Mouse (Mus musculus) stomach, embryonic 15.5 days (tissue): ENCODE measurements around the gene Zbtb20. TPM values are rescaled to one million over a fixed set of nuclear protein-coding genes. Genes with fewer than 3 reads are reported as not detected.
"Not testable (repeated sequence)": the region's sequence is repeated elsewhere in the genome, so short reads cannot be mapped to it uniquely, and the experiment has no call there.

Experiments used
- ATAC-seq: fragments of 200-750 bp; cut with Nextera tagmentation; 2 replicates; pipeline ENCODE4 v1.8.0; 2017; ENCODE audit warnings: low read depth, moderate number of reproducible peaks, moderate TSS enrichment; ENCODE audit not compliant: insufficient read depth, low FRiP score
- H3K27ac ChIP-seq: fragments of 300-500 bp; sonication (generic); 2 replicates; pipeline ENCODE4 v1.5.1; 2015; ENCODE audit warnings: mild to moderate bottlenecking, inconsistent platforms
- H3K27me3 ChIP-seq: fragments of 300-500 bp; sonication (generic); replicated peaks from 2 replicates; pipeline ENCODE4 v1.6.1; 2015; ENCODE audit warnings: inconsistent platforms
- H3K36me3 ChIP-seq: fragments of 300-500 bp; sonication (generic); 2 replicates; pipeline ENCODE4 v1.6.1; 2015; ENCODE audit warnings: inconsistent platforms
- H3K4me1 ChIP-seq: fragments of 300-500 bp; sonication (generic); 2 replicates; pipeline ENCODE4 v1.6.1; 2015; ENCODE audit warnings: inconsistent platforms
- H3K4me2 ChIP-seq: fragments of 300-500 bp; sonication (generic); 2 replicates; pipeline ENCODE4 v1.6.1; 2015; ENCODE audit warnings: mild to moderate bottlenecking, inconsistent platforms
- H3K4me3 ChIP-seq: fragments of 300-500 bp; sonication (generic); replicated peaks from 2 replicates; pipeline ENCODE4 v1.5.1; 2015; ENCODE audit warnings: inconsistent platforms
- H3K9ac ChIP-seq: fragments of 300-500 bp; sonication (generic); 2 replicates; pipeline ENCODE4 v1.6.1; 2015; ENCODE audit warnings: inconsistent platforms
- H3K9me3 ChIP-seq: fragments of 300-500 bp; sonication (generic); 2 replicates; pipeline ENCODE4 v1.6.1; 2016; ENCODE audit warnings: inconsistent platforms
- WGBS: fragments of 180-500 bp; shearing (Covaris S2); methylation state at CpG from one replicate; pipeline ENCODE4 v1.1.7; 2015; 5-methylcytosine and 5-hydroxymethylcytosine counted together
- polyA plus RNA-seq: library from polyadenylated mRNA; unstranded; fragments of >200 nt; fragmentation: Nextera tagmentation; extraction: Ambion mirVana; gene quantifications from 2 replicates; pipeline ENCODE4 v1.2.1, GENCODE M21; 2015

The Zbtb20 gene
- polyA plus RNA-seq, 1 experiment from 2014 or later = 23.4 TPM

GRCm38 (mm10) chr16:42911815-42912214, 36.1 kb downstream of the Zbtb20 start:
- WGBS = 60% methylated on average over 5 of the region's 5 CpGs
- H3K9me3 ChIP-seq = no peaks in the 10 kb centered on the region

DNA sequence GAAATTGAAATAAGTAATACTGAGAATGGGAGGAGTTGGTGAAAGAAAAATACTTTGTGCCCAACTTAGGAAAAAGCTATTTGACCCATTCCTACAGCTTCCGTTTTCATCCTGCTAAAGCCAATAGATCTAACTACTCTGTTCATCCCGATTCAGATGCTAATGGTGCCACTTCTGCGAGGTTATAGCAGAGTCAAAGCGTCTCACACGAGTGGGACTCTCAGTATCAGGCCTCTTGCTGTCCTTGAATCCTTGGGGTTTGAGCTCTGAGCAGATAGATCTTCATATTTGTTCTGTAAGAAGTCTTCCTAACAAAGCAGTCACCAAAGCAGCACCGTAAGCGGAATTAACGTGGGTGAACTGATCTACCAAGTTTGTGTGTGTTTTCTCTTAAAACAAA, 37.6 kb downstream of the Zbtb20 start:
- no peaks in the 10 kb centered on the region for H3K36me3 ChIP-seq
- H3K9ac ChIP-seq = no peak overlapping the region
- no peak overlapping the region for H3K4me3 ChIP-seq
- no peaks in the 10 kb centered on the region for H3K4me1 ChIP-seq
- no peaks in the 10 kb centered on the region for H3K9me3 ChIP-seq
- H3K27me3 ChIP-seq = no peaks in the 10 kb centered on the region
- no peak overlapping the region for H3K27ac ChIP-seq
- ATAC-seq = no peak
- H3K4me2 ChIP-seq = no peak overlapping the region
- 74% methylated on average over 8 of the region's 8 CpGs for WGBS

More at GRCm38 (mm10) chr16:42911815-42912214, 36.1 kb downstream of the Zbtb20 start:
- Histone ChIP-seq H3K36me3 (no peaks in the 10 kb centered on the region), H3K4me2 (no peak overlapping the region), H3K27me3 (no peaks in the 10 kb centered on the region), H3K9ac (no peak overlapping the region), H3K4me1 (no peaks in the 10 kb centered on the region), H3K27ac (no peak overlapping the region), H3K4me3 (no peak overlapping the region)
- no peak for ATAC-seq

GRCm38 (mm10) chr16:42914457-42915085, 38.9 kb downstream of the Zbtb20 start:
- Histone ChIP-seq H3K4me3 (no peak overlapping the region), H3K27me3 (no peaks in the 10 kb centered on the region), H3K9ac (no peak overlapping the region), H3K36me3 (no peaks in the 10 kb centered on the region), H3K27ac (no peak overlapping the region), H3K4me2 (no peak overlapping the region), H3K4me1 (no peaks in the 10 kb centered on the region), H3K9me3 (no peaks in the 10 kb centered on the region)
- WGBS = 50% methylated on average over 8 of the region's 8 CpGs
- no peak for ATAC-seq

DNA sequence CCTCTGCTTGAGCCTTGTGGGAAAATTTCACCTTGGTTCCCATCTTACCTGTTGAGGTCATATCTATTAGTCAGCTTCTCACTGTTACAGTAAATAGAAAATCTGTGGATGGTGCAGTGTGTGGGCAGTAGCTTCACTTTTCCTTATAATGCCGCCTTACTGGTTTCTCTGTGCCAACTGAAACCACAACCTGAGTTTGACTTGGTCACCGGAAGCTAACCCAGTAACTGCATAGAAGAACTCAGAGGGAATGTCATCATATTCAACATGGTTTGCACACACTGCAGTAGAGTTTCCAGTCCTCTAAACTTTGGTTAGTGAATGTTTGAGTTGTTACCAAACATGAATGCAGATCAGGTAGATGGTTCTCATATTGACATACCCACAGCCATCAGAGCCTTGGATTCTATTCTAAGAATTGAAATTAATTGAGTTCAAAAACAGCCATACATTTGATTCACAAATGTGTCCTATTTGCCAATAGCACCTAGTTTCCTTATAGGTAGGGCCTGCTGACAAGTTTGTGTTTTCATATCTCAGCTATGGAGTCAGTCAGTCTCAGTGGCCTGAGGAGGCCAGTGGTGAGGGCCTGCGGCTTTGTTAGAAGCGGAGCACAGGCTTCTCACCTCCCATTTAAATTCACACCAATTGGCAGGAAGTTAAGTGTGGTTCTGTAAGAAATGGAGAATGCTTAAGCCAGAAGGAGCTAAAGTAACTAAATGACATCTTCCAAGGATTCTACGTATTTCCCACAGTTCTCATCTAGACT, 44.5 kb downstream of the Zbtb20 start:
- Histone ChIP-seq H3K9me3 (no peaks in the 10 kb centered on the region), H3K4me3 (no peak overlapping the region), H3K36me3 (no peaks in the 10 kb centered on the region), H3K27me3 (no peaks in the 10 kb centered on the region), H3K9ac (no peak overlapping the region), H3K27ac (no peak overlapping the region), H3K4me1 (no peaks in the 10 kb centered on the region), H3K4me2 (no peak overlapping the region)
- WGBS = 89% methylated on average over 5 of the region's 5 CpGs
- no peak for ATAC-seq

DNA sequence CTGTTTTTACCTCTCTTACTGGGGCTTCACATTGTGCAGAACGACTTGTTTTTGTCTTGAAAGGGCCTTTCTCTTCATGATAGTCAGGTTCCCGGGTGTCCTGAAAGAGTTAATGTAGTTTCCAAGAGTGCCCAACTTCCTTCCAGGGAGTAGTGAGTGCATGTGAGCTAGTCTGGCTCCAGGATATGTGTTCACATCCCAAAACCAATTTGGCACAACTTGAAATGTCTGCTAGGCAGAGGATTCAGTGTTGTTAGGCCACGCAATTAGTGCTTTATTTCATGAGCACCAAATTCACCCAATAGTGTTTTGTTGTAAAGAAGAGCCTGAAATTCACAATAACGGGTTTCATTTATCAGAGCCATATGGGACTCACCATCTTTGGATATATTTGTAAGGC, 45.8 kb downstream of the Zbtb20 start:
- Histone ChIP-seq H3K9me3 (no peaks in the 10 kb centered on the region), H3K4me2 (no peak overlapping the region), H3K27ac (no peak overlapping the region), H3K27me3 (no peaks in the 10 kb centered on the region), H3K4me1 (no peaks in the 10 kb centered on the region), H3K4me3 (no peak overlapping the region), H3K36me3 (no peaks in the 10 kb centered on the region), H3K9ac (no peak overlapping the region)
- 68% methylated on average over 4 of the region's 4 CpGs for WGBS
- no peak for ATAC-seq

DNA sequence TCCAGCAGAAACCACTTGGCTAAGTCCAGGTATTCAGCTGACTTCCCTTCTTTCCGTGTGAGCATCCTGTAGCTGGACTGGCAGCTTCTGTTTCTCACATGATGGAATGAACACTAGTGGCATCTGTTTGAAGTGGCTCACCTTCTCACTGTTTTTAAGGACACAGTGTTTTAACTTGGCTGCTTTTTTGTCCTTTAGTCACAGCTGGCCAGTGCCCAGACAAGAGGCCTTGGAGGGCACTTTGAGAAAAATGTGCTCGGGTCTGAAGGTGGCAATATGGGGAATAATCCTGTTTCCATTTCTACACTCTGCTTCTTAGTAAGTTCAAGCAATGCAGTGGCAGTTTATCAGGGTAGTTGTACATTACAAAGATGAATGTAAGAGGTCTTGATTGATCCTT, 62.5 kb downstream of the Zbtb20 start:
- Histone ChIP-seq H3K4me3 (no peak overlapping the region), H3K4me1 (no peaks in the 10 kb centered on the region), H3K27me3 (no peaks in the 10 kb centered on the region), H3K4me2 (no peak overlapping the region), H3K9me3 (no peaks in the 10 kb centered on the region), H3K9ac (no peak overlapping the region), H3K36me3 (no peaks in the 10 kb centered on the region), H3K27ac (no peak overlapping the region)
- 57% methylated on average over 2 of the region's 2 CpGs for WGBS
- no peak for ATAC-seq

- 61% methylated on average over 4 of the region's 4 CpGs for WGBS
- Histone ChIP-seq H3K27ac (no peak overlapping the region), H3K27me3 (no peaks in the 10 kb centered on the region), H3K9me3 (no peaks in the 10 kb centered on the region), H3K4me1 (no peaks in the 10 kb centered on the region), H3K4me2 (no peak overlapping the region), H3K36me3 (no peaks in the 10 kb centered on the region), H3K9ac (no peak overlapping the region), H3K4me3 (no peak overlapping the region)
- ATAC-seq = no peak
These were observed 71.3 kb downstream of the Zbtb20 start for GRCm38 (mm10) chr16:42947016-42947415.

DNA sequence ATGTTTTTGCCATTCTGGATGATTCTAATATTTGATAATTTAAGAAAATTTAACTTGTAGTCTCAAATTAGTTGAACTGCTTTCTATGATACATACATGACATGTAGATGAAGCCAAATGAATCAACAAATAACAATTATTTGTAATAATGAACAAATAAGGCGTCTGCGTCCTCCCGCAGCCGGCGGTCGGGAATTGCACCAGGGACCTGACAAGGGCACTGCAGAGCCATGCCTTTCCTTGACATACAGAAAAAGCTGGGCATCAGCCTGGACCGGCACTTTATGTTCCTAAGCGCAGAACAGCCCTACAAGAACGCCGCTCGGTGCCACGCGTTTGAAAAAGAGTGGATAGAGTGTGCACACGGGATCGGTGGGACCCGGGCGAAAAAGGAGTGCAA, 79.7 kb downstream of the Zbtb20 start:
- not testable (repeated sequence) for H3K4me1 ChIP-seq, H3K9ac ChIP-seq, H3K36me3 ChIP-seq, ATAC-seq, H3K4me3 ChIP-seq, H3K9me3 ChIP-seq, H3K27ac ChIP-seq, H3K4me2 ChIP-seq, H3K27me3 ChIP-seq
- 97% methylated on average over 17 of the region's 17 CpGs for WGBS

DNA sequence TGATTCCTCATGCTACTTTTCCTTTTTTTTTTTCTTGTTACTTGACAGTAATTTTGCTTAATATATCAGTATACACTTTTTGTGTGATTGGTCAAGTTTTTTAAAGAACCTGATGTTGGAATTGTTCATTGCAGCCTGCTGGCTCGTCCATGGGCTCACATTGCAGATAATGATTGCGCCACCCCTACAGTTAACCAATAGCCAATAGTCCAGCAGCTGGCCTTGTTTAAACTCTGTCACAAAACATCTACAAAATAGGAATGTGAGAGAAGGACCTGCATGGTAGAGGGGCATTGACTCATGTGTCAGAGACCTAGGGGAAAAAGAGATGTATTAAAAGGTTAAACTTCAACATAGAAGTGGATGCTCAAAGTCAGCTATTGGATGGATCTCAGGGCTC, 97.2 kb downstream of the Zbtb20 start:
- no peak overlapping the region for H3K4me3 ChIP-seq
- no peak overlapping the region for H3K27ac ChIP-seq
- H3K4me2 ChIP-seq = no peak overlapping the region
- H3K4me1 ChIP-seq = no peaks in the 10 kb centered on the region
- H3K36me3 ChIP-seq = no peaks in the 10 kb centered on the region
- H3K9ac ChIP-seq = no peak overlapping the region
- H3K27me3 ChIP-seq = no peaks in the 10 kb centered on the region
- no peak for ATAC-seq
- no peaks in the 10 kb centered on the region for H3K9me3 ChIP-seq
- WGBS = 85% methylated on average over 2 of the region's 2 CpGs

- H3K9ac ChIP-seq = no peak overlapping the region
- H3K27ac ChIP-seq = no peak overlapping the region
- H3K9me3 ChIP-seq = no peaks in the 10 kb centered on the region
- H3K4me3 ChIP-seq = no peak overlapping the region
- H3K27me3 ChIP-seq = no peaks in the 10 kb centered on the region
- H3K4me1 ChIP-seq = no peaks in the 10 kb centered on the region
- H3K36me3 ChIP-seq = no peaks in the 10 kb centered on the region
- 42% methylated on average over 1 of the region's 1 CpGs for WGBS
- no peak overlapping the region for H3K4me2 ChIP-seq
- ATAC-seq = no peak
These were observed 123.2 kb downstream of the Zbtb20 start for GRCm38 (mm10) chr16:42998896-42999295.

GRCm38 (mm10) chr16:43026351-43026750, 150.7 kb downstream of the Zbtb20 start:
- Histone ChIP-seq H3K4me3 (no peak overlapping the region), H3K27me3 (no peaks in the 10 kb centered on the region), H3K4me1 (no peaks in the 10 kb centered on the region), H3K36me3 (no peaks in the 10 kb centered on the region), H3K9me3 (no peaks in the 10 kb centered on the region), H3K4me2 (no peak overlapping the region), H3K9ac (no peak overlapping the region), H3K27ac (no peak overlapping the region)
- WGBS = 80% methylated on average over 2 of the region's 2 CpGs
- no peak for ATAC-seq

DNA sequence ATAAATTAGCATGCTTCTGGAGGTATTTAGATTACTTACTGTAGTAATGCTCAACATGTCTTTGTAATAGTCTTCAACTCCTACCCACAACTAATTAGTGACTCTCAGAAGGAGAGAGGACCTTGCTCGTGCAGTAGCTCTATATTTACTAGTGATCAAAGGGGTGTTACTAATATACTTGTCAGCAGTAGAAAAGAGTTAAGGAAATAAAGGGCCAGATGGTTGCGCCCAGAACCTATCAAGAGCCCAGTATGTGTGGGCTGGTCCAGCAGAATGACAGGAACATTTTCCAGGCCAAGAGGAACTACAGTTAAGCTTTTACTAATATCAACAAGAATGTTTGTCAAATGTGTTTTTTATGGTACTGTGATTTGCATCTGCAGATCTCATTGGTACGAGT, 153.6 kb downstream of the Zbtb20 start:
- no peak overlapping the region for H3K4me2 ChIP-seq
- no peaks in the 10 kb centered on the region for H3K27me3 ChIP-seq
- no peaks in the 10 kb centered on the region for H3K4me1 ChIP-seq
- H3K27ac ChIP-seq = no peak overlapping the region
- H3K9me3 ChIP-seq = no peaks in the 10 kb centered on the region
- no peak overlapping the region for H3K4me3 ChIP-seq
- no peak for ATAC-seq
- WGBS = 54% methylated on average over 3 of the region's 3 CpGs
- no peak overlapping the region for H3K9ac ChIP-seq
- H3K36me3 ChIP-seq = no peaks in the 10 kb centered on the region
